Mouse (Mus musculus): ENCODE data around the gene Hbb-y. TPM values are rescaled to one million over a fixed set of nuclear protein-coding genes. Genes with fewer than 3 reads are reported as not detected.
A peak's percentile ranks its signal among the peaks of the same experiment; 100 is the strongest.

Hbb-y gene
- total and polyA plus RNA-seq, 2 experiments from 2014 or later, result 0.87 to 1.0 TPM

DNA sequence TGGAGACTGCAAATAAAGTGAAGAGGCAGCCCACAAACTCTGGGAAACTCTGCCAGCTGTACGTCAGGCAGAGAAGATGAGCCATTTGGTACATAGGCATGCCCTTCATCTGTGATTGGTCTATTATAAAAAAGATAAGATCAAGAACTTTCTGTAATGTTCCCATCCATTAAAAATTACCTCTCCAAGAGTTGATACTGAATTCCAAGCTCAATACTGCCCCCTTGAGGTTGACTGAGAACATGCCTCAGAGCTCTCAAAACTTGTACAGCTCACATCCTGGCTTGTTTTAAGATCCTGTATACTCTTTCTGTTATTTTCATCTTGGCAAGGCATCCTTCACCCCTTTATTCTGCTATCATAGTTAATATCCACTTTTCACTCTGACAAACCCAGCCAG, 46.2 kb downstream of the Hbb-y start:
- no peak overlapping the region for H3K27ac ChIP-seq (ENCODE audit: low read depth, low read length)
- no peak overlapping the region for H3K9ac ChIP-seq
- H3K4me3 ChIP-seq (ENCODE audit: low read depth, low read length), result no peak overlapping the region
- no peak overlapping the region for H3K4me2 ChIP-seq (ENCODE audit: low read depth)
- DNase-seq, result peak; percentile 52
- H3K27me3 ChIP-seq (ENCODE audit: insufficient read depth, low read length), result no peaks in the 10 kb centered on the region
- TF ChIP-seq CTCF (IDR thresholded peaks at IDR 0.05; ENCODE audit: low read depth), result peak; percentile 58
- H3K4me1 ChIP-seq (ENCODE audit: insufficient read depth), result no peaks in the 10 kb centered on the region
- 47% methylated on average over 1 of the region's 1 CpGs for WGBS
- H3K36me3 ChIP-seq (ENCODE audit: insufficient read depth), result no peaks in the 10 kb centered on the region
- no peaks in the 10 kb centered on the region for H3K9me3 ChIP-seq (ENCODE audit: low read length)
- 0 out of 2 replicates have a peak, but pooled peaks have one; percentile 29 for ATAC-seq

Other genes starting within 250 kb of the Hbb-y start
Only the 30 nearest of the 31 such genes appear.
- gene Olfr622, start 210.5 kb downstream of the Hbb-y start, total RNA-seq (2014; rRNA removed), result not detected in 2 replicates
- gene Olfr622, start 210.5 kb downstream of the Hbb-y start, polyA plus RNA-seq (2015; fragmentation: Nextera tagmentation; extraction: Ambion mirVana), result not detected in 2 replicates
- not detected in 2 replicates for gene Olfr623, start 189.5 kb downstream of the Hbb-y start, total RNA-seq (2014; rRNA removed)
- gene Olfr623, start 189.5 kb downstream of the Hbb-y start, polyA plus RNA-seq (2015; fragmentation: Nextera tagmentation; extraction: Ambion mirVana), result not detected in 2 replicates
- not detected in 2 replicates for gene Olfr624, start 182.0 kb downstream of the Hbb-y start, total RNA-seq (2014; rRNA removed)
- gene Olfr624, start 182.0 kb downstream of the Hbb-y start, polyA plus RNA-seq (2015; fragmentation: Nextera tagmentation; extraction: Ambion mirVana), result not detected in 2 replicates
- gene Olfr625-ps1, start 170.5 kb downstream of the Hbb-y start, total RNA-seq (2014; rRNA removed), result not detected in 2 replicates
- not detected in 2 replicates for gene Olfr625-ps1, start 170.5 kb downstream of the Hbb-y start, polyA plus RNA-seq (2015; fragmentation: Nextera tagmentation; extraction: Ambion mirVana)
- not detected in 2 replicates for gene Olfr243, start 138.5 kb downstream of the Hbb-y start, total RNA-seq (2014; rRNA removed)
- gene Olfr243, start 138.5 kb downstream of the Hbb-y start, polyA plus RNA-seq (2015; fragmentation: Nextera tagmentation; extraction: Ambion mirVana), result not detected in 2 replicates
- not detected in 2 replicates for gene Olfr628, start 122.8 kb downstream of the Hbb-y start, total RNA-seq (2014; rRNA removed)
- not detected in 2 replicates for gene Olfr628, start 122.8 kb downstream of the Hbb-y start, polyA plus RNA-seq (2015; fragmentation: Nextera tagmentation; extraction: Ambion mirVana)
- gene Olfr629, start 108.3 kb downstream of the Hbb-y start, total RNA-seq (2014; rRNA removed), result not detected in 2 replicates
- gene Olfr629, start 108.3 kb downstream of the Hbb-y start, polyA plus RNA-seq (2015; fragmentation: Nextera tagmentation; extraction: Ambion mirVana), result not detected in 2 replicates
- not detected in 2 replicates for gene Olfr630, start 95.9 kb downstream of the Hbb-y start, total RNA-seq (2014; rRNA removed)
- not detected in 2 replicates for gene Olfr630, start 95.9 kb downstream of the Hbb-y start, polyA plus RNA-seq (2015; fragmentation: Nextera tagmentation; extraction: Ambion mirVana)
- not detected in 2 replicates for gene Olfr69, start 81.6 kb downstream of the Hbb-y start, total RNA-seq (2014; rRNA removed)
- not detected in 2 replicates for gene Olfr69, start 81.6 kb downstream of the Hbb-y start, polyA plus RNA-seq (2015; fragmentation: Nextera tagmentation; extraction: Ambion mirVana)
- not detected in 2 replicates for gene Olfr68, start 73.5 kb downstream of the Hbb-y start, total RNA-seq (2014; rRNA removed)
- gene Olfr68, start 73.5 kb downstream of the Hbb-y start, polyA plus RNA-seq (2015; fragmentation: Nextera tagmentation; extraction: Ambion mirVana), result not detected in 2 replicates
- not detected in 2 replicates for gene Olfr67, start 61.4 kb downstream of the Hbb-y start, total RNA-seq (2014; rRNA removed)
- not detected in 2 replicates for gene Olfr67, start 61.4 kb downstream of the Hbb-y start, polyA plus RNA-seq (2015; fragmentation: Nextera tagmentation; extraction: Ambion mirVana)
- 105 and 224 TPM in 2 replicates for gene Hbb-bt, start 39.2 kb downstream of the Hbb-y start, total RNA-seq (2014; rRNA removed)
- gene Hbb-bt, start 39.2 kb downstream of the Hbb-y start, polyA plus RNA-seq (2015; fragmentation: Nextera tagmentation; extraction: Ambion mirVana), result 190 and 259 TPM in 2 replicates
- 815 and 1,167 TPM in 2 replicates for gene Hbb-bs, start 25.1 kb downstream of the Hbb-y start, total RNA-seq (2014; rRNA removed)
- gene Hbb-bs, start 25.1 kb downstream of the Hbb-y start, polyA plus RNA-seq (2015; fragmentation: Nextera tagmentation; extraction: Ambion mirVana), result 757 and 1,200 TPM in 2 replicates
- not detected in 2 replicates for gene Hbb-bh2, start 12.7 kb downstream of the Hbb-y start, total RNA-seq (2014; rRNA removed)
- not detected in 2 replicates for gene Hbb-bh2, start 12.7 kb downstream of the Hbb-y start, polyA plus RNA-seq (2015; fragmentation: Nextera tagmentation; extraction: Ambion mirVana)
- gene Hbb-bh1, start 10.1 kb downstream of the Hbb-y start, total RNA-seq (2014; rRNA removed), result not detected in 2 replicates
- not detected in 2 replicates for gene Hbb-bh1, start 10.1 kb downstream of the Hbb-y start, polyA plus RNA-seq (2015; fragmentation: Nextera tagmentation; extraction: Ambion mirVana)
- gene Olfr66, start 33.0 kb upstream of the Hbb-y start, total RNA-seq (2014; rRNA removed), result not detected in 2 replicates
- gene Olfr66, start 33.0 kb upstream of the Hbb-y start, polyA plus RNA-seq (2015; fragmentation: Nextera tagmentation; extraction: Ambion mirVana), result not detected in 2 replicates
- gene Olfr64, start 41.3 kb upstream of the Hbb-y start, total RNA-seq (2014; rRNA removed), result not detected in 2 replicates
- gene Olfr64, start 41.3 kb upstream of the Hbb-y start, polyA plus RNA-seq (2015; fragmentation: Nextera tagmentation; extraction: Ambion mirVana), result not detected in 2 replicates
- gene Olfr65, start 50.3 kb upstream of the Hbb-y start, total RNA-seq (2014; rRNA removed), result not detected in 2 replicates
- gene Olfr65, start 50.3 kb upstream of the Hbb-y start, polyA plus RNA-seq (2015; fragmentation: Nextera tagmentation; extraction: Ambion mirVana), result not detected in 2 replicates
- gene Olfr631, start 75.6 kb upstream of the Hbb-y start, total RNA-seq (2014; rRNA removed), result not detected in 2 replicates
- not detected in 2 replicates for gene Olfr631, start 75.6 kb upstream of the Hbb-y start, polyA plus RNA-seq (2015; fragmentation: Nextera tagmentation; extraction: Ambion mirVana)
- gene Olfr632, start 81.1 kb upstream of the Hbb-y start, total RNA-seq (2014; rRNA removed), result not detected in 2 replicates
- gene Olfr632, start 81.1 kb upstream of the Hbb-y start, polyA plus RNA-seq (2015; fragmentation: Nextera tagmentation; extraction: Ambion mirVana), result not detected in 2 replicates
- gene Olfr633, start 91.2 kb upstream of the Hbb-y start, total RNA-seq (2014; rRNA removed), result not detected in 2 replicates
- not detected in 2 replicates for gene Olfr633, start 91.2 kb upstream of the Hbb-y start, polyA plus RNA-seq (2015; fragmentation: Nextera tagmentation; extraction: Ambion mirVana)
- gene Olfr635, start 117.9 kb upstream of the Hbb-y start, total RNA-seq (2014; rRNA removed), result not detected in 2 replicates
- not detected in 2 replicates for gene Olfr635, start 117.9 kb upstream of the Hbb-y start, polyA plus RNA-seq (2015; fragmentation: Nextera tagmentation; extraction: Ambion mirVana)
- not detected in 2 replicates for gene Olfr638, start 145.5 kb upstream of the Hbb-y start, total RNA-seq (2014; rRNA removed)
- not detected in 2 replicates for gene Olfr638, start 145.5 kb upstream of the Hbb-y start, polyA plus RNA-seq (2015; fragmentation: Nextera tagmentation; extraction: Ambion mirVana)
- gene Olfr639, start 164.1 kb upstream of the Hbb-y start, total RNA-seq (2014; rRNA removed), result not detected in 2 replicates
- gene Olfr639, start 164.1 kb upstream of the Hbb-y start, polyA plus RNA-seq (2015; fragmentation: Nextera tagmentation; extraction: Ambion mirVana), result not detected in 2 replicates
- 0.57 TPM in 1 of 2 replicates, not detected in the other for gene Olfr640, start 172.4 kb upstream of the Hbb-y start, total RNA-seq (2014; rRNA removed)
- not detected in 2 replicates for gene Olfr640, start 172.4 kb upstream of the Hbb-y start, polyA plus RNA-seq (2015; fragmentation: Nextera tagmentation; extraction: Ambion mirVana)
- gene Olfr641, start 182.2 kb upstream of the Hbb-y start, total RNA-seq (2014; rRNA removed), result not detected in 2 replicates
- gene Olfr641, start 182.2 kb upstream of the Hbb-y start, polyA plus RNA-seq (2015; fragmentation: Nextera tagmentation; extraction: Ambion mirVana), result not detected in 2 replicates
- not detected in 2 replicates for gene Olfr642, start 199.4 kb upstream of the Hbb-y start, total RNA-seq (2014; rRNA removed)
- gene Olfr642, start 199.4 kb upstream of the Hbb-y start, polyA plus RNA-seq (2015; fragmentation: Nextera tagmentation; extraction: Ambion mirVana), result not detected in 2 replicates
- not detected in 2 replicates for gene 4930516K23Rik, start 208.2 kb upstream of the Hbb-y start, total RNA-seq (2014; rRNA removed)
- not detected in 2 replicates for gene 4930516K23Rik, start 208.2 kb upstream of the Hbb-y start, polyA plus RNA-seq (2015; fragmentation: Nextera tagmentation; extraction: Ambion mirVana)
- gene Olfr644, start 218.7 kb upstream of the Hbb-y start, total RNA-seq (2014; rRNA removed), result not detected in 2 replicates
- not detected in 2 replicates for gene Olfr644, start 218.7 kb upstream of the Hbb-y start, polyA plus RNA-seq (2015; fragmentation: Nextera tagmentation; extraction: Ambion mirVana)
- not detected in 2 replicates for gene Olfr645, start 232.2 kb upstream of the Hbb-y start, total RNA-seq (2014; rRNA removed)
- not detected in 2 replicates for gene Olfr645, start 232.2 kb upstream of the Hbb-y start, polyA plus RNA-seq (2015; fragmentation: Nextera tagmentation; extraction: Ambion mirVana)